Mouse (Mus musculus) cerebellum, adult 2 months (tissue): ENCODE data around the gene Psme1. TPM values are rescaled to one million over a fixed set of nuclear protein-coding genes. Genes with fewer than 3 reads are reported as not detected.

Experiments
- DNase-seq, 2 experiments: peaks; one replicate each; pipeline ENCODE4 v3.0.0; 2021
- H3K27ac ChIP-seq: fragments of 200-500 bp; 2 replicates; pipeline ENCODE4 v1.5.1; 2012; ENCODE audit warnings: low read length, control low read depth, inconsistent platforms; ENCODE audit not compliant: insufficient read depth
- H3K27me3 ChIP-seq: fragments of 200-500 bp; 2 replicates; pipeline ENCODE4 v1.6.1; 2012; ENCODE audit warnings: inconsistent platforms, mild to moderate bottlenecking, low read length, moderate library complexity; ENCODE audit not compliant: control insufficient read depth, insufficient read depth
- H3K4me1 ChIP-seq: fragments of 200-500 bp; 2 replicates; pipeline ENCODE4 v1.6.1; 2011; ENCODE audit warnings: low read length; ENCODE audit not compliant: control insufficient read depth, insufficient read depth
- H3K4me3 ChIP-seq: fragments of 200-500 bp; replicated peaks from 2 replicates; pipeline ENCODE3; 2011; ENCODE audit warnings: mild to moderate bottlenecking, low read depth, low read length, control low read depth; ENCODE audit not compliant: insufficient read depth
- CTCF ChIP-seq: fragments of 200-500 bp; IDR thresholded peaks from 2 replicates; pipeline ENCODE4 v1.5.1; 2011; ENCODE audit warnings: low read depth, mild to moderate bottlenecking, control low read depth, low read length, moderate library complexity, borderline replicate concordance; ENCODE audit not compliant: insufficient read depth
- POLR2A ChIP-seq: fragments of 200-500 bp; IDR thresholded peaks from 2 replicates; pipeline ENCODE4 v1.6.1; 2011; ENCODE audit warnings: low read length, control low read depth, borderline replicate concordance; ENCODE audit not compliant: insufficient read depth
- WGBS: fragments of 180-500 bp; shearing (Covaris S2); methylation state at CpG from one replicate; pipeline ENCODE4 v1.1.7; 2018; 5-methylcytosine and 5-hydroxymethylcytosine counted together
- polyA plus RNA-seq: library from polyadenylated mRNA; depleted of rRNA; stranded (reverse); fragments of >200 nt; gene quantifications from 2 replicates; pipeline ENCODE4 v1.2.3, GENCODE M21; 2012

Psme1 gene
- polyA plus RNA-seq, 1 experiment: 40.7 TPM

- TF ChIP-seq CTCF (no peak), POLR2A (peak; percentile 78; the same call in 1 of the 2 replicates)
- Histone ChIP-seq H3K27me3 (no peaks in the 10 kb centered on the region), H3K27ac (peak within 1 kb of the TSS; percentile 55), H3K4me3 (peak within 1 kb of the TSS; percentile 90), H3K4me1 (peaks cover 3% of the 10 kb centered on the region; the same call in 1 of the 2 replicates)
- WGBS: 2% methylated on average over 43 of the region's 43 CpGs
- peak; percentile 85 to 87 for DNase-seq
Measured at GRCm38 (mm10) chr14:55584702-55585565, 7.0 kb downstream of the Psme1 start, which contains the start of gene Emc9. TSS of gene Emc9 (minus strand) at chr14:55585302.

GRCm38 (mm10) chr14:55585566-55585960, 7.6 kb downstream of the Psme1 start:
- H3K4me1 ChIP-seq: peaks cover 3% of the 10 kb centered on the region; the same call in 1 of the 2 replicates
- DNase-seq: peak in 1 of 2 experiments; percentile 35
- peak overlapping the region; percentile 49 for H3K27ac ChIP-seq
- WGBS: 65% methylated on average over 6 of the region's 6 CpGs
- peak overlapping the region; percentile 90 for H3K4me3 ChIP-seq
- TF ChIP-seq POLR2A (no peak), CTCF (no peak)
- H3K27me3 ChIP-seq: no peaks in the 10 kb centered on the region

GRCm38 (mm10) chr14:55586149-55586548, 8.2 kb downstream of the Psme1 start:
- WGBS: 97% methylated on average over 2 of the region's 2 CpGs
- no peak for DNase-seq
- H3K4me1 ChIP-seq: peaks cover 3% of the 10 kb centered on the region; the same call in 1 of the 2 replicates

GRCm38 (mm10) chr14:55589271-55589670, 11.3 kb downstream of the Psme1 start:
- TF ChIP-seq POLR2A (no peak), CTCF (no peak)
- H3K27me3 ChIP-seq: no peaks in the 10 kb centered on the region
- H3K27ac ChIP-seq: no peak overlapping the region
- no peak overlapping the region for H3K4me3 ChIP-seq
- peaks cover 3% of the 10 kb centered on the region; the same call in 1 of the 2 replicates for H3K4me1 ChIP-seq
- no peak for DNase-seq
- WGBS: 92% methylated on average over 5 of the region's 5 CpGs

More at GRCm38 (mm10) chr14:55586149-55586548, 8.2 kb downstream of the Psme1 start:
- Histone ChIP-seq H3K27me3 (no peaks in the 10 kb centered on the region), H3K27ac (no peak overlapping the region), H3K4me3 (no peak overlapping the region)
- TF ChIP-seq POLR2A (no peak), CTCF (no peak)

GRCm38 (mm10) chr14:55589771-55590448, 12.0 kb downstream of the Psme1 start:
- Histone ChIP-seq H3K27me3 (no peaks in the 10 kb centered on the region), H3K4me1 (peaks cover 3% of the 10 kb centered on the region; the same call in 1 of the 2 replicates), H3K27ac (no peak overlapping the region), H3K4me3 (no peak overlapping the region)
- WGBS: 84% methylated on average over 11 of the region's 11 CpGs
- no peak for DNase-seq
- no peak for TF ChIP-seq POLR2A
- no peak for TF ChIP-seq CTCF

- Histone ChIP-seq H3K27ac (peak within 1 kb of the TSS; percentile 70), H3K27me3 (no peaks in the 10 kb centered on the region), H3K4me3 (peak within 1 kb of the TSS; percentile 89), H3K4me1 (no peaks in the 10 kb centered on the region)
- under 1% methylated on average over 21 of the region's 22 CpGs for WGBS
- TF ChIP-seq POLR2A (no peak), CTCF (no peak)
- DNase-seq: peak; percentile 82 to 87
Measured at GRCm38 (mm10) chr14:55590748-55591330, 12.9 kb downstream of the Psme1 start, which contains the start of gene Psme2. TSS of gene Psme2 (minus strand) at chr14:55591113.

- Histone ChIP-seq H3K4me3 (peak within 1 kb of the TSS; percentile 89), H3K4me1 (no peaks in the 10 kb centered on the region), H3K27me3 (no peaks in the 10 kb centered on the region), H3K27ac (peak within 1 kb of the TSS; percentile 70)
- WGBS: under 1% methylated on average over 33 of the region's 33 CpGs
- peak; percentile 92 to 96 for DNase-seq
- TF ChIP-seq CTCF (no peak), POLR2A (peak; percentile 72)
Measured at GRCm38 (mm10) chr14:55591331-55591891, 13.5 kb downstream of the Psme1 start, which contains the start of gene Rnf31. TSS of gene Rnf31 (plus strand) at chr14:55591708.
